Mouse (Mus musculus) ovary, adult 10 weeks (tissue): ENCODE data around the gene Lrrc18. TPM values are rescaled to one million over a fixed set of nuclear protein-coding genes. Genes with fewer than 3 reads are reported as not detected.

Source experiments
- polyA plus RNA-seq: library from polyadenylated mRNA; stranded (reverse); fragments of 350-450 nt; fragmentation: Illumina TruSeq; extraction: RNeasy Lipid Tissue Mini Kit (QIAGEN cat#74804); gene quantifications from one replicate; pipeline ENCODE4 v1.2.3, GENCODE M21; 2014

Gene Lrrc18
- polyA plus RNA-seq: 6.4 TPM

GRCm38 (mm10) chr14:32991082-32991481 is at the start of gene Lrrc18:
Gene Lrrc18 (plus strand): TSS chr14:32991382.

Other genes starting within 250 kb of the Lrrc18 start
- 0.51 TPM for gene Tmem273, start 205.4 kb upstream of the Lrrc18 start, polyA plus RNA-seq
- gene Fam170b, start 157.4 kb upstream of the Lrrc18 start, polyA plus RNA-seq: not detected
- gene Vstm4, start 134.6 kb upstream of the Lrrc18 start, polyA plus RNA-seq: 14.5 TPM
- 0.54 TPM for gene Wdfy4, start 194.1 kb downstream of the Lrrc18 start, polyA plus RNA-seq
- gene Arhgap22, start 222.6 kb downstream of the Lrrc18 start, polyA plus RNA-seq: 0.60 TPM